Mouse (Mus musculus): ENCODE results near the gene Stk32b.

Gene Stk32b

DNA sequence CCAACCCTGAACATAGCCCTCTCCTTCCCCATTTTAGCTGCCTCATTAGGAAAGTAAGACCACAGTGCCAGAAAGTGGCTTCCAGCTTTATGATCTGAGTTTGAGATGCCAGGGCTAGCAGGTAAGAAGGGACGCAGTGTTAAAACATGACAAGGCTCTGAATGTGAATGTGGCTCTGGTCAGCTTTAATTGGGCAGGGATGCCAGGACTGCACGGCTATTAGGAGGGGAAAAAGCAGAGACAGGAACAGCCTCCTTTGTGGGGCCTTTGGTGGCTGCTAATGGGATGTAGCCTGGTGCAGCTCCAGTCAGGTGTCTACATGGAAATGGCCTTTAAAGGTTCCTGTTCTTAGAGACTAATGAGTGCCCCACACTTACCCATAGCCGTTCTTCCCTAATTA lies 52.0 kb downstream of the Stk32b start:
- DNase-seq (ENCODE audit: low spot score in 2 of 2): no peak

- DNase-seq (ENCODE audit: low spot score in 2 of 2): no peak
Observed at GRCm38 (mm10) chr5:37659177-37659576, 57.8 kb downstream of the Stk32b start.

DNA sequence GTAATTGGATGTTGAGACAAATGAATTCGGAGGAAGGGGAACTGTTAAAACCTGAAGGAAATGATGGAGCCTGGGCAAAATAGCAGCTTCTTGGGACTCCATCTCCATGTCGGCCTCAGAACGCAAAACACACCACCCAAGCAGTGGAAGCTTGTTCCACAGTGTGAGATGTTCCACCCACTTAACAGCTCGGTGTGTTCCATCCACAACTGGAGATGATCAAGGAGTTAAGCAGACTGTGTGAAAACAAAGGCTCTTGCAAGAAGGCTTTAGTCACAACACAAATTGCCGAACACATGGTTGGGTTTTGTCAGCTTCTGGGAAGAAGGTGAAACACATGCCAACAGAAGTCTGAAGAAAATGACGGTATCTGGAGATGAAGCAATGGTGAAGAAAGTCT lies 59.2 kb downstream of the Stk32b start:
- DNase-seq (ENCODE audit: low spot score in 2 of 2): no peak

GRCm38 (mm10) chr5:37655208-37655607 lies 61.8 kb downstream of the Stk32b start:
- no peak for DNase-seq (ENCODE audit: low spot score in 2 of 2)

- DNase-seq (ENCODE audit: low spot score in 2 of 2): no peak
Observed at GRCm38 (mm10) chr5:37650681-37651211, 66.2 kb downstream of the Stk32b start.

DNA sequence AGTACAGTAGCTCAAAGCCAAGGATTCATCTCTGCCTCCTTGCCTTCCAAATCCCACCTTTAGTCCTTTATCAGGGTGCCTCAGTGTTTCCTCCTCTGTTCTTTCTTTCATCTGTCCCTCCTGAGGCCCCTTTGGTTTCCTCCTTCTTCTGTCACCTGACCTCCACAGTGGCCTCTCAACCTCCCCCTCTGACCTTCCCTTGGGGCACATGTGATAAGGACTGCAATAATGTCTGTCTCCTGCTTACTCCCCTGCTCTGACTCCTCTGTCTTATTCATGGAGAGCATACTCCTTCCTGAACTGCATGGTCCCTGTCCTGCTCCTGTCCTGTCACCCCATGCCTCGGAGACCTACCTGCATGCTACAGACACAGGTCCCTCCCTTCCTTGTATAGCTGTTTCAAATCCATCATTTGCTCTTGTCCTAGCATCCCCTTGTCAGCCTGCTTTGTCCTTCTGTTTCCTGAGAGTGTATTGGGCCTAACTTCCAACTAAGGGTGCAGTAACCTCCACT lies 66.8 kb downstream of the Stk32b start:
- DNase-seq (ENCODE audit: low spot score in 2 of 2): no peak

- DNase-seq (ENCODE audit: low spot score in 2 of 2): no peak
Observed at GRCm38 (mm10) chr5:37644082-37644481, 72.9 kb downstream of the Stk32b start.

DNA sequence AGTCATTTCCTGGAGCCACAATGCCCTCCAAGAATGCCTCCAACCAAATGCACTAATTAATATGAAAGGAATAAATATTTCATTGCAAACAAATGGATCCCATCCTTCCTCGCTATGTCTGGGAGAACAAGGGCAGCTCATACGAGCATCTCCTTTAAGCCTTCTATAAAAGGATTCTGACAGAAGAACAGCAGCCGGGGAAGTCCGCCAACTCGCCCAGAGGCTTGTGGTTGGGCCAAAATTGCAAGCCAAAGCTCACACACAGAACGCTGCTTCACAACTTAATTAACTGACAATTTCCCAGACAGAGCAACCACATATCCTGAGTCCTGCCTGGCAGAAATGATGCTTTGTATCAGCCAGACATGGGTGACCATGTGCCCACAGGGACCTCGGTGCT lies 74.5 kb downstream of the Stk32b start:
- DNase-seq (ENCODE audit: low spot score in 2 of 2): no peak

DNA sequence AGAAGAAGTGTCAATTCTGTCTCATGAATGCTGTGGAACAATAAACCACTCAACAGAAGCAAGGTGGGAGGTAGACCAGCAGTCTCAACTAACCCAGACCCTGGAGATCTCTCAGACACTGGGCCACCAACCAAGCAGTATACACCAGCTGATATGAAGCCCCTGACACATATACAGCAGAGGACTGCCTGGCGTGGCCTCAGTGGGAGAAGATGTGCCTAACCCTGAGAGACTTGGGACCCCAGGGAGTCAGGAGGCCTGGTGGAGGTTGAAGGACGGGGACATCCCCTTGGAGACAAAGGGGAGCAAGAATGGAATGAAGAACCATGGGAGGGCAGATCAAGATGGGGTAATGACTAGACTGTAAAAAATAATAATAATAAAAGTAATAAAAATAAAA lies 82.2 kb downstream of the Stk32b start:
- no peak for DNase-seq (ENCODE audit: low spot score in 2 of 2)

- DNase-seq (ENCODE audit: low spot score in 2 of 2): no peak
Observed at GRCm38 (mm10) chr5:37627437-37628163, 89.4 kb downstream of the Stk32b start.

DNA sequence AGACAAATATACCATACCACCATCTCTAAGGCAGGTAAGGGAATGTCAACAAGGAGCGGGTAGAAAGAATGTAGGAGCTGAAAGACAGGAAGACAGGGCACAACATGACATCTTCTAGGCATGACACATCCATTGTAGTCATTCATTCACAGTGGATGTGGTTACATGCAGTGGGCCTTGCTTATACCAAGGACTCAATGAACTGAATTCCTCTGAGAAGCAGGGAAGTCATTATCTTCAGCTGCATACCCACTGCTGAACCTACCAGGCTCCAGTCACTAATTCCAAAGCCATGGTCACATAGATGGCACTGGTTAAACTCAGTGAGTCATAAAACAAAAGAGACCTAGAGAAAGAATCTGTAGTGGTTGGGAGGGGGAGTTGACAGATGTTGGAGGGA lies 105.1 kb downstream of the Stk32b start:
- no peak for DNase-seq (ENCODE audit: low spot score in 2 of 2)

GRCm38 (mm10) chr5:37599566-37599965 lies 117.4 kb downstream of the Stk32b start:
- DNase-seq (ENCODE audit: low spot score in 2 of 2): no peak

DNA sequence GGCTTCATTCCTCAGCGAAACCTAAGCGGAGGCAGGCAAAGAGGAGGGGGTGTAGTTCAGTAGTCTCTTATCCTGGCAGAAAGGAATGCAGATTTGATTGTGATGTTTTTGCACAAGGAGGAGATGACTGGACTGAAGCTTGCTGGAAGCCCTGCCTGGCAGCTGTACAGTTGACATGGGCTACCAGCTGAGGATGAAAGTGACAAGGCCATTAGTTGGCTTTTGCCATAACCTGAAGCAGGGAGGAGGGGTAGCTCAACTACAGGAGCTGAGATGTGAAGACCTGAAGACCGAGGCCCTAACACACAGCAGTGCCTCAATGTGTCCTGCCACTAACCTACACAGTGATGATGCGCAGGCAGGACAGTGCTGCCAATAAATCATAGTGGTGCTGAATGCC lies 118.7 kb downstream of the Stk32b start:
- DNase-seq (ENCODE audit: low spot score in 2 of 2): no peak

DNA sequence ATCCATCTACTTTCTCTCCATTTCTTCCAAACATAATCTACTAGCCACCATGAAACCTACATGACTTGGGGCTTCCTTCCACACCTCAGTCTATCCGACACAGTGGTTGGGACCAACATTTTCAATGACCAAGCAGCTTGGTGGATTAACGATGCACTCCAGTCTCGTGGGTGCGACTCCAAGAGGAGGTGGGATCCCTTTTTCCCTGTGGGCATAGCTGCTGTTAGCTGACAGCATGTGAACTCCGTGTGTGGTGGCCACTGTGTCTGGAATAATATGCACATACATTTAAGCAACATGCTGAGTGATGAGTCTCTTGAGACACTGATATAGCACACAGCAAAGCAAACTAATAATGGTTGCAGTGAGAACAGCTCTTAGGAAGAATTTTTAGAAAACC lies 124.6 kb downstream of the Stk32b start:
- DNase-seq (ENCODE audit: low spot score in 2 of 2): no peak

GRCm38 (mm10) chr5:37587861-37588260 lies 129.1 kb downstream of the Stk32b start:
- no peak for DNase-seq (ENCODE audit: low spot score in 2 of 2)

- DNase-seq (ENCODE audit: low spot score in 2 of 2): no peak
Observed at GRCm38 (mm10) chr5:37586071-37586470, 130.9 kb downstream of the Stk32b start.

GRCm38 (mm10) chr5:37575427-37575826 lies 141.5 kb downstream of the Stk32b start:
- no peak for DNase-seq (ENCODE audit: low spot score in 2 of 2)

DNA sequence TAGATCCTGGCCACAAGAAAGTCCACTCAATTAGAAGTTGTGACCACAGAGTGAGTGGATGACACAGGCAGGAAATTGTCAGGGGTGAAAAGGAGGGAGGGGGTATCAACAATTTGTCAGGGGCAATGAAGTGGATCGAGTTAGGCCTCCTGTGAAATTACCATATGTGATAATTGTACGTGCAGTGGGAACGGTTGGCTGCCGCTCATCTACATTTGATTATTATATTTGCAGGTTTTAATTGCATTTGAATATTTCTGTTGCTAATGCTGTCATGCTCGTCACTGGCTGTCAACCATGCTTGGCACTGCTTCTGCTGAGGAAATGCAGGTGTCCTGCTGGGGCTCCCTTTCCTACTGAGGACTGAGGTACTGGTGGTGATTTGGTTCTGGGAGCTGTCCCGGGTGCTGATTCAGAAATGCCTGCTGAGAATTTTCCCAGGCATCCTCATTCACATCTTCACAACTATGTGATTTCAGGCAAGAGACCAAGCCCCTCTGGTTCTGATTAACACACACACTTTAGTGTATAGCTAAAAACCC lies 159.6 kb downstream of the Stk32b start:
- no peak for DNase-seq (ENCODE audit: low spot score in 2 of 2)

DNA sequence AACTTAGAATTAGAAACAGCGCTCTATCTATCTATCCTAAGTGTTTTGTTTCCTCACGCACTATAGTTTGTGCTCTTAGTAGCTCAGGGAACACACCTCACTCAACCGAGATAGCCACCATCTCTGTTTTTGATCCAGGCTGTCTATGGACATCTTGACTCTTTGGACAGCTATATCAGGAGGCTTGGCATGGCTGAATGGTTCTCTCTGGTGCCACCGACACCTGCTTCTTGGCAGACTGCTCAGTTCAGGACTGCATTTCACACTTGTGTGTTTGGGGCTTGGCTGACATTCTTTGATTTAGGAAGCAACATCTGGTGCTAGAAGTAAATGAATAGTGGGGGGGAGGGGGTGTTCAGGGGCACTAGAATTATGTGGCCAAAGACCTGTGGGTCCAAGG lies 162.7 kb downstream of the Stk32b start:
- no peak for DNase-seq (ENCODE audit: low spot score in 2 of 2)

- DNase-seq (ENCODE audit: low spot score in 2 of 2): no peak
Observed at GRCm38 (mm10) chr5:37551649-37552048, 165.3 kb downstream of the Stk32b start.

DNA sequence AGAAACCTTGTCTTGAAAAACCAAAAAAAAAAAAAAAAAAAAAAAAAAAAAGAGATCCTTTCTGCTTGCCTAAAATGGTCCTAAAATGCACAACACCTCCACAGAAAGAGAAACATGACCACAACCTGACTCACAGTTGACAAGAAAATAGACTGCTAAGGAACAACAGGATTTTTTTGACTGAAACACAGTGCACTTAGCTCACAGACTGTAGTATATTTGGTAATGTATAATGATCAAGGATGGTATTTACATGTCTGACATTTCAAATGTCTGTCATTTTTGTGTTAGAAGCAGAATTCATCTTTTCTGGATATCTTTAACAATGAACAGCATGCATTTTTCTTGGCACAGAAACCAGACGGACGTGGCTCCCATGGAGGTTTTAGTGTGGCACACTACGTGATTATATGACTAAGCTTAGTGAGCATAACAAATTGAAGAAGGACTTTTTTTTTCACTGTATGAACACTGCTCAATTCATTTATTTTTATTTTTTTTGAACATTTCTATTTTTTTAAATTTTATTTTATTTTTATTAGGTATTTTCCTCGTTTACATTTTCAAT lies 181.2 kb downstream of the Stk32b start:
- no peak for DNase-seq (ENCODE audit: low spot score in 2 of 2)

DNA sequence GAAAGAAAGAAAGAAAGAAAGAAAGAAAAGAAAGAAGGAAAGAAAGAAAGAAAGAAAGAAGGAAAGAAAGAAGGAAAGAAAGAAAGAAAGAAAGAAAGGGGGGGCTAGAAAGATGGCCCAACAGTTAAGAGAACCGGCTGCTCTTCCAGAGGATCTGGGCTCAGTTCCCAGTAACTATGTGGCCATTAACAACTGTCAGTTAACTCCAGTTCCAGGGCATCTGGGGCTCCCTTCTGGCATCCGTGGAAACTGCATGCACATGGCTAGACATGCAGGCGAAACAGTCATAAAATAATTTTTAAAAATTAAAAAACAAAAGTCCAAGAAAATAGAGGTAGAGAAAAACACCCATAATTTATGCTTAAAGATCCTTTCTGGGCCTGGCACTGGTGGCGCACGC lies 181.7 kb downstream of the Stk32b start:
- DNase-seq (ENCODE audit: low spot score in 2 of 2): no peak

DNA sequence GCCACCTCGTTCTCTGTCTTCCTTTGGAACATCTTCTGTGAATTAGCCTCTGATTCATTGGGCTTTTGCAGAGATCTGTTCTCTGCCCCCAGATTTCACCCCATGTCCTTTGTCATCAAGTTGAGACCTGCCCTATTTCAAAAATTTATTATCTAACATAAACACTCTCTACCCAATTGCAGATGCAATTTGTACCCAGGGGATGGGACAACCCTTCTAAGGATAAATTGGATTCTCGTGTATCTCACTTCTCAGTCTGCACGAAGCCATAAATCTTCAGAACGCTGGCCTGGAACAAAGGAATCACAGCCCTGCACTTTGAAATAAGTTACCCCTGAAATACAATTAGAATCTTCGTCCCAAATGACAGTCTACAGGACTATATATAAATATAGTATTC lies 191.6 kb downstream of the Stk32b start:
- no peak for DNase-seq (ENCODE audit: low spot score in 2 of 2)
